Mouse (Mus musculus) small intestine, adult 2 months (tissue): Measurements from ENCODE around the gene Zdhhc21.

Source experiments
- CTCF ChIP-seq: fragments of 200-500 bp; IDR thresholded peaks from 2 replicates; pipeline ENCODE4 v1.5.1; 2012; ENCODE audit warnings: low read depth, mild to moderate bottlenecking, control low read depth, inconsistent platforms, low read length, moderate library complexity, mixed read lengths; ENCODE audit not compliant: insufficient replicate concordance, insufficient read length; ENCODE audit errors: extremely low read depth
- POLR2A ChIP-seq: fragments of 200-500 bp; IDR thresholded peaks from 2 replicates; pipeline ENCODE4 v1.6.1; 2012; ENCODE audit warnings: low read depth, mild to moderate bottlenecking, control low read depth, inconsistent platforms, low read length, moderate library complexity

DNA sequence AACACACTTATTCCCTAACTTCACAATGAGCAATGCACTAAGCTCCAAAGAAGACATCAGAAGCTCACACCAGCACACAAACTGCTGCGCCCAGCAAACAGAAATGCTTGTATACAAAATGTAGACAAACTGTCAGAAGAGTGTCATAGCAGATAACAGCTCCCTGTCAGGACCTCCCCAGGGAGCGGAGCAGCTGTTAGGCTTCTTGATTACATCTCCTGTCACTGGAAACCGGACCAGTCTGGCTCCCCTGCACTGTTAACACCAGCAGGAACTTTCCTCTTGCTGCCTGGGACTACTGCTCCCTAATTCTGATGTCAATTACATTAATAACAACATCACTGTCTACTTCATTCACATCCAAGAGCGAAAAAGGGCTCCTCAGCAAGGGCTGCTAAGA, 44.5 kb downstream of the Zdhhc21 start:
- TF ChIP-seq POLR2A (no peak), CTCF (no peak)
